Mouse (Mus musculus): ENCODE data around the gene Sox15.
"Not testable (repeated sequence)": the region's sequence is repeated elsewhere in the genome, so short reads cannot be mapped to it uniquely, and the experiment has no call there.

Sox15 gene

GRCm38 (mm10) chr11:69655264-69656064 is at the start of gene Sox15:
Gene Sox15 (plus strand): TSS chr11:69655314.
- peak; percentile 46 for DNase-seq (ENCODE audit: low read depth, low spot score)

DNA sequence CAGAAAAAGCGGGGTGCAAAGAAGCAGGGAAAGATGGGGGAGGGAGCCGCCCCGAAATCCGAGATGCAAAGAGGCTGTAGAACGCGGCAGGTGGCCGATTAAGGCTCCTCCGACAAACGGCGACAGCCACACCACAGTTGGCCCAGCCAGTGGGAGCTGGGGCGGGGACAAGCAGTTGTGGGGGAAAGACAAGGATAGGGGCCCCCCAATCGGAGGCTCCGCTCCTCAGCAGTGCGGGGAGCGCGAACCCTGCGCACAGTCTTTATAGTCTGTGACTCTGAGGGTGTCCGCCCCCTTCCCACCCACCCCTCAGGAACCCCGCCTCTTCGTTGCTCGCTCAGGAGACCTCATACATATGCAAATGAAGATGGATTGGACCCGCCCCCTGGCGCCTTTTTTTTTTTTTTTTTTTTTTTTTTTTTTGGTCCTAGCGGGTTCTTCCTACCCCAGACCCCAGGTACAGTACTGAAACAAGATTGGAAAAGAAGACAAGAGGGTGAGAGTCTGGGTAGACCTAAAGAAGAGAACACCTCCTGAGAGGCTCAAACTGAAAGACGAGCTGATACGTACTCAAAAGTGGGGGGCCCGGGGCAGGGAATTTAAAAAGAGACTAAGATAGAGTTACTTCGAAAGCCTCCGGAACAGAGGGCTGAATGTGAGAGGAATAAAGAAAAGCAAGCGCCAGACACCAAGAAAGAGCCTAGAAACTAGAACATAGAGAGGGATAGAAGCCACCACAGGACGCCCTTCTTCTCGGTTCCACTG is 49.2 kb upstream of the Sox15 start, which contains the start of gene Atp1b2:
TSS of gene Atp1b2 (minus strand) at position 217 of the 765 bp plus-strand sequence.
- DNase-seq (ENCODE audit: low read depth, low spot score): peak; percentile 82

- DNase-seq (ENCODE audit: low read depth, low spot score): no peak
These were observed 48.7 kb upstream of the Sox15 start for GRCm38 (mm10) chr11:69606491-69606795.

GRCm38 (mm10) chr11:69606832-69607231 is 48.3 kb upstream of the Sox15 start:
- DNase-seq (ENCODE audit: low read depth, low spot score): no peak

DNA sequence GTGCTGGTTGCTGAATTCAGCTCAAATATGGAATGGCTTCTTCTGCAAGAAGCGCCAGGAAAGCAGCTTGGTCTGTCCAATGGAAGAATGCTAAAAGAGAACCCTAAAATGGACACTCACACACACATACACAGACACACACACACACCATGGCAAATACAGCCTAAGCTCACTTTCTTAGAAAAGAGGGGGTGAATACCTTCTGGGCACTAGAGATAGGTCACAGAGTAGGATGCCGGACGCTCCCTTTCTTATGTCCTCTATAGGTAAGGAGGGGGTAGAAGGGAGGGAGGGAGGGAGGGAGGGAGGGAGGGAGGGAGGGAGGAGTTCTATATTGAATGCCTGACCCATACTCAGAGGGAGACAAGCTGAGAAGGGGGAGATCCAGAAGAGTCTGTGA is 46.6 kb upstream of the Sox15 start:
- no peak for DNase-seq (ENCODE audit: low read depth, low spot score)

- DNase-seq (ENCODE audit: low read depth, low spot score): no peak
These were observed 45.7 kb upstream of the Sox15 start for GRCm38 (mm10) chr11:69609416-69609815.

GRCm38 (mm10) chr11:69610899-69611298 is 44.2 kb upstream of the Sox15 start:
- DNase-seq (ENCODE audit: low read depth, low spot score): no peak

DNA sequence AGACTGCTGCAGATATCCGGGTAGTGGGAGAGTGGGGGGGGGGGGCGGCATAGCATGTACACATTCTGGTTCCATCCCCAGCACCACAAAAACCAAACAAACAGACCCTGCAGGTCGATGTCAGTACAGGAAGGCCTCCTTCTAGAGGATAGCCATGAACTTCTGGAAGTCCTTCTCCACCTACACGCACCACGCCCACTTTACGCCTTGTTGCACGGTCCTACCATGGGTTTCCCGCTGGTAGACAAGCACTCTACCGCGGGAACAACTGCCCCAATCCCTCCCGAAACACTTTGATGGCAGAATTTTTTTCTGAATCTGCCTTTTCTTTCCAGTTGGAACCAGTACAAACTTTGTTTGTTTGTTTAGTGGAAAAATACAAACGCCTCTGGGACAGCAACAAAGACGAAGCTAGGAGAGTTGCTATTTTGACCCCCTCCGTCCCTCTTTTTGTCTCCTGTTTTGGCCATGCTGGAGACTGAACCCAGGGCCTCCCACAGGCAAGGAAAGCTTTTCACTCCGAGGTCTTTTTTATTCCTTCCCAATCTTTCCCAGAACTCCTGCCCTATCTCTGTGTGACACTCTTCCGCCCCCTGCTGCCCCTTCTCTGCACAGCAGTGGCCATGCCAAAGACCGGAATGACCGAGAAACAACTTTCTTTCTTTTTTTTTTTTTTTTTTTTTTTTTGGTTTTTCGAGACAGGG is 41.4 kb upstream of the Sox15 start:
- peak; percentile 36 for DNase-seq (ENCODE audit: low read depth, low spot score)

DNA sequence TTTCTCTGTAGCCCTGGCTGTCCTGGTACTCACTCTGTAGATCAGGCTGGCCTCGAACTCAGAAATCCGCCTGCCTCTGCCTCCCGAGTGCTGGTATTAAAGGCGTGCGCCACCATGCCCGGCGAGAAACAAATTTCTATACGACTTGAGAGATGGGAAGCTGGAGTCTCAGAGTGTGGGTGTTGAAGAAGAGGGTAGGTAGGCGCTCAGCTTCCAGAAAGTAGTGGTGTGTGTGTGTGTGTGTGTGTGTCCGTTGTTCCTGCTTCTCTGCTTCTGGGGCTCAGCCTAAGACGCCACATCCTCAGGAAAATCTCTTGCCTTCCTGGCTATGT is 40.9 kb upstream of the Sox15 start:
- not testable (repeated sequence) for DNase-seq (ENCODE audit: low read depth, low spot score)

DNA sequence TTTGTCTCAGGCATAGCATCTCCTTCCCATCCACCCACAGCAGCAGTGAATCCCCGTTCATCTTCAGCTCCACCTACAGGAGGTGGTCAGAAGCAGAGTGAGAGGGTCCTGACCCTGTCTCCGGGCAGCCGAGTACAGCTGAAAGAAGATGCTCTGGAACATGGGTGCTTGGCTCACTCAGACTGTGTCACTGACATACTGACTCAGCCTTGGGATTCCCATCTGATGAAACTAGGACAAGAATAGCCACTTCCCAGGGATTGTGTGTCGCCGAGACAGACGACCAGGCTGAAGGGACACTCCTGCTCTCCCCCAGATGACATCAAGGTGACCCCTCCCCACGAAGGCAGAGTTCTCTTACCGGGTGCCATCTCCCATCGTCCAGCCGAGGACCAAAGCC is 38.3 kb upstream of the Sox15 start:
- DNase-seq (ENCODE audit: low read depth, low spot score): no peak

- no peak for DNase-seq (ENCODE audit: low read depth, low spot score)
These were observed 37.3 kb upstream of the Sox15 start, which contains the start of gene Shbg for GRCm38 (mm10) chr11:69617805-69618204. Gene Shbg (minus strand): TSS chr11:69617905.

DNA sequence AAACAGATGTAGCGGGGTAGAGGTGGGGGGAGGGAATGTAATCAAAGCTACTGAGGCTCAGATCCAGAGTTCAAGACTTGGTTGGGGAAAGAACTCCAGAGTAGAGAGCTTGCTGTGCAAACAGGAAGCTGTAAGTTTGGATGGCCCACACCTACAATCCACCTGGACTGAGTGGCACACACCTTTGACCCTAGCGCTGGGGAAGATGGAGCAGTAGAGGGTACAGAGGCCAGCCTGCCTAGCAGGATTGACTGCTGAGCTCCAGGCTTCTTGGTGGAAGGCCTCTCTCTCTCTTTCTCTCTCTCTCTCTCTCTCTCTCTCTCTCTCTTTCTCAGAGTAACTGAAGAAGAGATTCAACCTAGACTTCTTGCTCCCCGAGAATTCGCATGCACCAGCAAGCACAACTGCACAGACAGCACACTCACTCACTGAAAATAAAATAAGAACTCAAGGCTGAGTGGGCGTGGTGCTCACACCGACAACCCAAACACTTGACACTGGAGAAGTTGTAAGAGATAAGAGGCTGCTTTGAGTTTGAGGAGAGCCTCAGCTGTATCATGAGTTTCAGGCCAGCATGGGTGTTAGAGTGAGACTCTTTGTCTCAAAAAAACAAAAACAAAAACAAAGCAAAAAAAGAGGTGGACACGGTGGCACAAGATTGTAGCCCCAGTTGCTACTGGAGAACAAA is 34.6 kb upstream of the Sox15 start:
- DNase-seq (ENCODE audit: low read depth, low spot score): no peak

DNA sequence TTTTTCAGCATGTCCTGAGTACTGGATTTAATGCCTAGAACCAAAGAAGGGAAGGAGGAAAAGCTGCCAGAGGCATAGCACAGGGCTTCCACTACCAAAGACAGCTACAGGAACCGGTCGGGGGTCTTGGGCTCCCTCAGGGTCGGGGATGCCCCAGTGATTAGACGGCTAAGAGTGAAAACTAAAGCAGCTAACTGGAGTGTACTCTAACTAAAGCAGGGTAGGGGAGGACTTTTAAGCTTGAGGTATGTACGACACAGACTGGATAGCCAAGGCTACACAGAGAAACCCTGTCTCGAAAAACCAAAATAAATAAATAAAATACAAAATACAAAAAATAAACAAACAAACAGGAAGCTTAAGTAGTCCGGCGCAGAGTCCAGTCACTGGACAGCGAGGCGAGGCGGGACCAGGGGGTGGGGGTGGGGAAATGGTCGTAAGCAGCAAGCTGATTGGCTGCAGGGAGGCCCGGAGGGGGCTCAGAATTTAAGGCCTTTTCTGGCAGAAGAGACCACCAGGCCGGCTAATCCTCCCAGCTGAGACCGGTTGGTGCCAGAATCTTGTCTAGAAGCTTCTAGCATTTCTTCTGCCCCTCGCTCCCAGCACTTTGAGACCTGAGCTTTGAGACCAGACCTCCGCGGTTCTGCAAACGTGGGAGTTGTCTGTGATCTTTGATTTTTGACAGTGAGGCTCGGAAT is 33.4 kb upstream of the Sox15 start, which contains the start of gene Sat2:
TSS of gene Sat2 (plus strand) at position 454 of the 698 bp plus-strand sequence.
- no peak for DNase-seq (ENCODE audit: low read depth, low spot score)

- DNase-seq (ENCODE audit: low read depth, low spot score): no peak
These were observed 32.7 kb upstream of the Sox15 start for GRCm38 (mm10) chr11:69622406-69622805.

GRCm38 (mm10) chr11:69623006-69623405 is 32.1 kb upstream of the Sox15 start:
- no peak for DNase-seq (ENCODE audit: low read depth, low spot score)

- not testable (repeated sequence) for DNase-seq (ENCODE audit: low read depth, low spot score)
These were observed 30.8 kb upstream of the Sox15 start for GRCm38 (mm10) chr11:69624339-69624738.

DNA sequence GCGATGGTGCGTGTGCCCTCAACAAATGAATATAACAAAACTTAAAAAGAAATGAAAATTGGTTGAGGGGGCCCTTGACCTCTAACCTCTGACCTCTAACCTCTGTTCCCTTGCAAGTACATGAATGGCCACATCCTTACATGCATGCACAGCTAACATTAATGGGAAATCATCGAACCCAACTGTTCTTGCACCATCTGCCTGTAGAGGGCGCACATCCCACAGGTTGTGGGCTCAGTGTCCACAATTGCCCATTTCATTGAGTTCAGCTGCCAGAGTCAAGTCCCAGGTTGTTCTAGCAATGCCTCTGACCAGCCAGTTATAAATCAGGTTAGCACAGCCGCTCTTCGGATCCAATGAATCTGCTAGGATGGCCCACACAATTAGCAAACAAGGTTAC is 26.8 kb upstream of the Sox15 start:
- DNase-seq (ENCODE audit: low read depth, low spot score): peak; percentile 81

DNA sequence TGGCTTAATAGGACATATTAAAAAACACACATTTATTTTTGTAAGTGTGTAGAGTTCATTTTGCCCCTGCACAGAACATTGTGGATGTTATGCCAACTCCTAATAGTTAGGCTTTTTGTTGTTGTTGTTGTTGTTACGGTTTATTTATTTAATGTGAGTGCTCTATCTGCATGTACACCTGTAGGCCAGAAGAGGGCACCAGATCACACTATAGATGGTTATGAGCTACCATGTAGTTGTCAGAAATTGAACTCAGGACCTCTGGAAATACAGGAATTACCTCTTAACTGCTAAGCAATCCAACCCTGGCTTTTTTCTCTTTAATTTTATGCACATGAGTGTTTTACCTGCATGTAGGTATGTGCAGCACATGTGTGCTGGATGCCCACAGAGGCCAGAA is 25.3 kb upstream of the Sox15 start:
- peak; percentile 62 for DNase-seq (ENCODE audit: low read depth, low spot score)

GRCm38 (mm10) chr11:69632284-69633089 is 22.6 kb upstream of the Sox15 start, which contains the start of gene Fxr2:
Gene Fxr2 (plus strand): TSS chr11:69632990.
- peak; percentile 100 for DNase-seq (ENCODE audit: low read depth, low spot score)
